Mouse (Mus musculus): ENCODE data around the gene Cenps.

DNA sequence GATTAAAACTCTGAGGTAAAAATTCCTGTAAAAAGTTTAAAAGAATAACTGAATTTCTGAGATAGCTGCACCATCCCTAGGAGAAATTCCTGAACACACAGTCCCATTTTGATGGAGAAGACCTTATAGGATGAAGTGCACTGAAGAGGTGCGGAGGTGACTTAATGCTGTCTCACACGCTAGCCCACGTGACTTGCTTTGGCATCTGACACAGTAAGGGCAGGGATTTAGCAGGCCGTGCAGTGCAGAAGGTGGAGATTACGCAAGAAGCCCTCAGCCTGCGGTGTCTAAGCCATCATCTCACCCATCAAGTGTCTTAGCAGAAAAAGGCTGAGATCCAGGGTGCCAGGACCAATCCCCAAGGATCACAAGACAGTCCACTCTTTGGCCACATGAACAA is 23.7 kb upstream of the Cenps start:
- no peak for TF ChIP-seq CTCF (conservative IDR thresholded peaks at IDR 0.05; ENCODE audit: low read length)
- TF ChIP-seq POU5F1 (IDR thresholded peaks at IDR 0.05; ENCODE audit: borderline replicate concordance, low read length): no peak

All from E14TG2a.4 (cell line).